Mouse (Mus musculus) G1E (cell line): ENCODE measurements around the gene Fam24b. TPM values are rescaled to one million over a fixed set of nuclear protein-coding genes. Genes with fewer than 3 reads are reported as not detected.

Experiments
- ATAC-seq: 2 replicates; pipeline ENCODE4 v1.8.0; 2016; ENCODE audit warnings: mild to moderate bottlenecking; ENCODE audit not compliant: insufficient number of reproducible peaks, poor library complexity, low FRiP score, severe bottlenecking; ENCODE audit errors: extremely low read depth
- DNase-seq: peaks from one replicate; pipeline ENCODE4 v3.0.0; 2012; ENCODE audit warnings: low spot score
- H3K27me3 ChIP-seq: 2 replicates; pipeline ENCODE4 v1.6.1; 2012; ENCODE audit warnings: mild to moderate bottlenecking, low read length, inconsistent platforms; ENCODE audit not compliant: insufficient read depth
- H3K36me3 ChIP-seq: replicated peaks from 2 replicates; pipeline ENCODE3; 2012; ENCODE audit warnings: mild to moderate bottlenecking, inconsistent platforms
- H3K4me1 ChIP-seq: 2 replicates; pipeline ENCODE4 v1.6.1; 2012; ENCODE audit warnings: low read depth, low read length, inconsistent platforms, mixed read lengths; ENCODE audit not compliant: insufficient read depth
- H3K4me3 ChIP-seq: 2 replicates; pipeline ENCODE4 v1.5.1; 2012; ENCODE audit warnings: low read depth, mild to moderate bottlenecking, inconsistent platforms, low read length, moderate library complexity, mixed read lengths
- H3K9me3 ChIP-seq: replicated peaks from 2 replicates; pipeline ENCODE4 v1.6.1; 2012; ENCODE audit warnings: inconsistent platforms
- CTCF ChIP-seq: IDR thresholded peaks from 2 replicates; pipeline ENCODE4 v1.5.1; 2012; ENCODE audit warnings: low read depth, low read length, inconsistent platforms, mixed read lengths
- GATA1 ChIP-seq: IDR thresholded peaks from 2 replicates; pipeline ENCODE4 v1.6.1; 2012; ENCODE audit warnings: borderline replicate concordance, low read length, inconsistent platforms, mixed read lengths
- GATA2 ChIP-seq: IDR thresholded peaks from 2 replicates; pipeline ENCODE4 v1.6.1; 2012; ENCODE audit warnings: low read depth, low read length, inconsistent platforms, borderline replicate concordance
- POLR2AphosphoS5 ChIP-seq: IDR thresholded peaks from 2 replicates; pipeline ENCODE4 v1.6.1; 2012; ENCODE audit warnings: low read depth, low read length, inconsistent platforms; ENCODE audit not compliant: insufficient replicate concordance
- TAL1 ChIP-seq: conservative IDR thresholded peaks from 2 replicates; pipeline ENCODE4 v1.6.1; 2012; ENCODE audit warnings: low read depth, low read length, inconsistent platforms, mixed read lengths
- polyA plus RNA-seq: library from polyadenylated mRNA; stranded (reverse); fragments of >175 nt; gene quantifications from 2 replicates; pipeline ENCODE4 v1.2.3, GENCODE M21; 2012
- total RNA-seq, 2 experiments: library from RNA; stranded (forward) in 1 of 2; stranded (reverse) in 1 of 2; fragments of 200-1000 nt in 1 of 2; fragments of >200 nt in 1 of 2; fragmentation: Nextera tagmentation in 1 of 2; gene quantifications; 2 replicates each; pipeline ENCODE4 v1.2.3; 2014 to 2017

Gene Fam24b
- total and polyA plus RNA-seq, 3 experiments = not detected

DNA sequence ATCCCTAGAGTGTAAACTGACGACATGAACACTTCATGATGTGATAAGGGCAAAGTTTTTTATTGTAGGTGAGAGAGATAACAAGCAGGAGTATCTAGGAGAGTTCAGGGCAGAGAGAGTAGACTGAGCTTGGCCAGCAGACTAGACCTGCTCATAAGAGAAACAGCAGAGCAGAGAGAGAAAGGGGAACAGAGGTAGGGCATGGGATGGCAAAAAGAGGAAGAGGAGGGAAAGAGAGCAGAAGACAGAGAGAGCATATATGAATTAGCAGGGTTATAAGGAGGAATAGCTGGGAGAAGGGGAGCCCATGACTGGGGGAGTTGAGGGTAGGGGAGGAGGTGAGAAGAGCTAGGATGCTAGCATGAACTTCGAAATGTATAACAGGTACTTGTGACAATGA, 2.4 kb upstream of the Fam24b start:
- H3K4me1 ChIP-seq = no peaks in the 10 kb centered on the region
- peaks cover 12% of the 10 kb centered on the region for H3K36me3 ChIP-seq
- no peaks in the 10 kb centered on the region for H3K27me3 ChIP-seq
- H3K9me3 ChIP-seq = no peaks in the 10 kb centered on the region
- H3K4me3 ChIP-seq = no peak overlapping the region
- ATAC-seq (no peak), DNase-seq (no peak)
- TF ChIP-seq TAL1 (no peak), POLR2AphosphoS5 (no peak), GATA1 (no peak), GATA2 (no peak), CTCF (no peak)

DNA sequence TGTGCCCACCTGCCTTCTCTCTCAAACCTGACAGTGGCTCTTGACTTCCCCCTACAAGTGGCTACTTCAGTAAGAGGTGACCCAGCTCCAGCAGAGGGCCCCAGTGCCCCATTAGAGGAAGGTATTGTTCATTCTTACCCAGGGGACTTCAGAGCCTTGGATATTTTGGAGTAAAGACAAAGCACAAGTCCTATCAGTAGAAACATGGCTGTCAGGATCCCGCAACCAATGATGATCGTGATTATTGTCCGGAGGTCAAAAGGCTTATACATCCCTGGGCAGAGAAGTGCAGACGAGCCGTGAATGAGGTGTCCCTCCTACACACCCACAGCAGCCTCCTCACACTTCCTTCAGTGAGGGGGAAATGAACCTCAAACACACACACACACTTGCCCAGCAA, 2.3 kb downstream of the Fam24b start:
- Histone ChIP-seq H3K9me3 (no peaks in the 10 kb centered on the region), H3K4me3 (no peak overlapping the region), H3K36me3 (no peaks in the 10 kb centered on the region), H3K4me1 (no peaks in the 10 kb centered on the region), H3K27me3 (no peaks in the 10 kb centered on the region)
- TF ChIP-seq GATA1 = no peak
- no peak for TF ChIP-seq TAL1
- TF ChIP-seq GATA2 = no peak
- TF ChIP-seq CTCF = no peak
- TF ChIP-seq POLR2AphosphoS5 = no peak
- ATAC-seq (no peak), DNase-seq (no peak)

DNA sequence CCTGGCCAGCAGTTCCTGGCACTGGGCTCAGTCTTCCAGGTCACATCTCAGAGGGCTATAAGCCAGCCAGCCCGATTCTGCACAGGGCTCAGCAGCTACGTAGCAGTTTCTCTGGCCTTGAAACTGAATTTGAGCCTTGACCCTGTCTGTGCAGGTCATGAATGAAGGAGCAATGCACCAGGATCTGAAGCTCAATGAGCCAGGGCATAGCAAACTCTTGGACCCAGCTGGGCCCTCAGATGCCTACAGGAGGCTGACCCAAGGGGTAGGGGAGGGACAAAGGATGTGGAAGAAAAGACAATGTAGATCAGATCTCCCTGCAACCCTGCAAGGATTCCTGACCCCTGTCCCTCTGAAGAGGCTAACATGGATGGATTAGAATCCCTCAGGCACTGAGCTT, 7.1 kb downstream of the Fam24b start, which contains the start of gene Cuzd1:
Gene Cuzd1, minus strand, starts transcription at position 101 of the 400 bp plus-strand sequence.
- Histone ChIP-seq H3K4me3 (no peak within 1 kb of the TSS), H3K27me3 (no peaks in the 10 kb centered on the region), H3K36me3 (no peaks in the 10 kb centered on the region), H3K9me3 (no peaks in the 10 kb centered on the region), H3K4me1 (no peaks in the 10 kb centered on the region)
- TF ChIP-seq CTCF (no peak), TAL1 (no peak), GATA1 (no peak), GATA2 (no peak), POLR2AphosphoS5 (no peak)
- no peak for ATAC-seq
- no peak for DNase-seq

- no peak for ATAC-seq
- no peaks in the 10 kb centered on the region for H3K27me3 ChIP-seq
- H3K4me3 ChIP-seq = no peak overlapping the region
- H3K9me3 ChIP-seq = no peaks in the 10 kb centered on the region
- TF ChIP-seq GATA1 (no peak), TAL1 (no peak), GATA2 (no peak), CTCF (no peak), POLR2AphosphoS5 (no peak)
- H3K36me3 ChIP-seq = no peaks in the 10 kb centered on the region
- H3K4me1 ChIP-seq = no peaks in the 10 kb centered on the region
- no peak for DNase-seq
Observed at GRCm38 (mm10) chr7:131318340-131318739, 11.0 kb downstream of the Fam24b start.

DNA sequence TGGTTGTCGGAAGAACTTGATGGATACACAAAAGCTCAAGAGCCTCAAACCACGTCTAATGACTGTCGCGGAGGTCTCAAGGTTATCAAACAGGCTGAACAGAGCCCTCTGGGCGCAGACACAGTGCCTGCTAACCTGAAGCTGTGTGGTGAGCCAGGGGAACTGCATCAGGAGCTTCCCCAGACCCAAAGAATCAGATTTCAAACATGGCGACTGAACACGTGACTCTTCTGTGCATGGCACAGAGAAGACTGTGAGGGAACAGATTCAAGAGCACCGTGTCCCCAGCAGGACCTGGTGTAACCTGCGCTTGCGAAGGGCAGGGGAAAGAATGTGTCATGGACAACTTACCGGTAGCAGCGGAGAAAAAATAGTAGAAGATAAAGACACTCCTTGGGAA, 11.7 kb downstream of the Fam24b start:
- ATAC-seq (no peak), DNase-seq (no peak)
- no peak for TF ChIP-seq POLR2AphosphoS5
- no peak for TF ChIP-seq TAL1
- TF ChIP-seq CTCF = no peak
- no peak for TF ChIP-seq GATA1
- TF ChIP-seq GATA2 = no peak
- Histone ChIP-seq H3K9me3 (no peaks in the 10 kb centered on the region), H3K4me1 (no peaks in the 10 kb centered on the region), H3K4me3 (no peak overlapping the region), H3K36me3 (no peaks in the 10 kb centered on the region), H3K27me3 (no peaks in the 10 kb centered on the region)

- no peak for DNase-seq
- Histone ChIP-seq H3K27me3 (no peaks in the 10 kb centered on the region), H3K36me3 (no peaks in the 10 kb centered on the region), H3K4me1 (no peaks in the 10 kb centered on the region), H3K4me3 (no peak overlapping the region), H3K9me3 (no peaks in the 10 kb centered on the region)
- no peak for ATAC-seq
- no peak for TF ChIP-seq GATA1
- no peak for TF ChIP-seq GATA2
- no peak for TF ChIP-seq TAL1
- TF ChIP-seq POLR2AphosphoS5 = no peak
- TF ChIP-seq CTCF = no peak
Observed at GRCm38 (mm10) chr7:131314493-131314892, 14.8 kb downstream of the Fam24b start.
